Mouse (Mus musculus): ENCODE data around the gene Wdr34. TPM values are rescaled to one million over a fixed set of nuclear protein-coding genes. Genes with fewer than 3 reads are reported as not detected.

Wdr34 gene
- polyA plus RNA-seq, 1 experiment, result not detected

- Histone ChIP-seq H3K27ac (ENCODE audit: insufficient read depth, low read depth, low read length) (no peak overlapping the region), H3K4me3 (ENCODE audit: insufficient read depth, low read depth, low read length) (no peak overlapping the region), H3K4me1 (ENCODE audit: control insufficient read depth, insufficient read depth, low read length) (peaks cover 7% of the 10 kb centered on the region; the same call in 1 of the 2 replicates)
- TF ChIP-seq CTCF (IDR thresholded peaks at IDR 0.05; ENCODE audit: insufficient read depth, low read depth, low read length), result no peak
- TF ChIP-seq POLR2A (IDR thresholded peaks at IDR 0.05; ENCODE audit: insufficient read depth, low read depth, low read length), result no peak
- 79% methylated on average over 7 of the region's 7 CpGs for WGBS
These were observed 24.2 kb upstream of the Wdr34 start for GRCm38 (mm10) chr2:30072875-30073274.

- H3K27ac ChIP-seq (ENCODE audit: insufficient read depth, low read depth, low read length), result no peak overlapping the region
- no peak overlapping the region for H3K4me3 ChIP-seq (ENCODE audit: insufficient read depth, low read depth, low read length)
- WGBS, result 8% methylated on average over 7 of the region's 7 CpGs
- H3K4me1 ChIP-seq (ENCODE audit: control insufficient read depth, insufficient read depth, low read length), result peaks cover 7% of the 10 kb centered on the region
- TF ChIP-seq POLR2A (IDR thresholded peaks at IDR 0.05; ENCODE audit: insufficient read depth, low read depth, low read length) (no peak), CTCF (IDR thresholded peaks at IDR 0.05; ENCODE audit: insufficient read depth, low read depth, low read length) (no peak)
These were observed 19.3 kb upstream of the Wdr34 start for GRCm38 (mm10) chr2:30067962-30068361.

- Histone ChIP-seq H3K4me3 (ENCODE audit: insufficient read depth, low read depth, low read length) (peak overlapping the region; percentile 99), H3K4me1 (ENCODE audit: control insufficient read depth, insufficient read depth, low read length) (peaks cover 14% of the 10 kb centered on the region), H3K27ac (ENCODE audit: insufficient read depth, low read depth, low read length) (no peak overlapping the region)
- TF ChIP-seq CTCF (IDR thresholded peaks at IDR 0.05; ENCODE audit: insufficient read depth, low read depth, low read length) (no peak), POLR2A (IDR thresholded peaks at IDR 0.05; ENCODE audit: insufficient read depth, low read depth, low read length) (no peak)
- under 1% methylated on average over 53 of the region's 69 CpGs for WGBS
These were observed 18.6 kb upstream of the Wdr34 start for GRCm38 (mm10) chr2:30067031-30067888.

GRCm38 (mm10) chr2:30066046-30066901 is 17.6 kb upstream of the Wdr34 start:
- Histone ChIP-seq H3K4me3 (ENCODE audit: insufficient read depth, low read depth, low read length) (peak overlapping the region; percentile 99), H3K4me1 (ENCODE audit: control insufficient read depth, insufficient read depth, low read length) (peaks cover 23% of the 10 kb centered on the region), H3K27ac (ENCODE audit: insufficient read depth, low read depth, low read length) (peak overlapping the region; percentile 96)
- TF ChIP-seq POLR2A (IDR thresholded peaks at IDR 0.05; ENCODE audit: insufficient read depth, low read depth, low read length) (peak; percentile 51), CTCF (IDR thresholded peaks at IDR 0.05; ENCODE audit: insufficient read depth, low read depth, low read length) (no peak)
- 2% methylated on average over 93 of the region's 101 CpGs for WGBS

GRCm38 (mm10) chr2:30064298-30064697 is 15.6 kb upstream of the Wdr34 start:
- TF ChIP-seq POLR2A (IDR thresholded peaks at IDR 0.05; ENCODE audit: insufficient read depth, low read depth, low read length) (no peak), CTCF (IDR thresholded peaks at IDR 0.05; ENCODE audit: insufficient read depth, low read depth, low read length) (no peak)
- Histone ChIP-seq H3K27ac (ENCODE audit: insufficient read depth, low read depth, low read length) (no peak overlapping the region), H3K4me1 (ENCODE audit: control insufficient read depth, insufficient read depth, low read length) (peaks cover 23% of the 10 kb centered on the region), H3K4me3 (ENCODE audit: insufficient read depth, low read depth, low read length) (no peak overlapping the region)
- 60% methylated on average over 3 of the region's 3 CpGs for WGBS

- H3K4me1 ChIP-seq (ENCODE audit: control insufficient read depth, insufficient read depth, low read length), result peaks cover 23% of the 10 kb centered on the region
- WGBS, result 42% methylated on average over 3 of the region's 3 CpGs
- no peak overlapping the region for H3K4me3 ChIP-seq (ENCODE audit: insufficient read depth, low read depth, low read length)
- H3K27ac ChIP-seq (ENCODE audit: insufficient read depth, low read depth, low read length), result no peak overlapping the region
- TF ChIP-seq CTCF (IDR thresholded peaks at IDR 0.05; ENCODE audit: insufficient read depth, low read depth, low read length), result no peak
- TF ChIP-seq POLR2A (IDR thresholded peaks at IDR 0.05; ENCODE audit: insufficient read depth, low read depth, low read length), result no peak
These were observed 15.1 kb upstream of the Wdr34 start for GRCm38 (mm10) chr2:30063791-30064190.

GRCm38 (mm10) chr2:30063235-30063634 is 14.6 kb upstream of the Wdr34 start:
- no peak for TF ChIP-seq CTCF (IDR thresholded peaks at IDR 0.05; ENCODE audit: insufficient read depth, low read depth, low read length)
- no peak for TF ChIP-seq POLR2A (IDR thresholded peaks at IDR 0.05; ENCODE audit: insufficient read depth, low read depth, low read length)
- Histone ChIP-seq H3K4me1 (ENCODE audit: control insufficient read depth, insufficient read depth, low read length) (peaks cover 23% of the 10 kb centered on the region), H3K4me3 (ENCODE audit: insufficient read depth, low read depth, low read length) (peak overlapping the region; percentile 59), H3K27ac (ENCODE audit: insufficient read depth, low read depth, low read length) (0 out of 2 replicates have a peak overlapping the region, but pooled peaks have one; percentile 63)
- 38% methylated on average over 8 of the region's 8 CpGs for WGBS

- TF ChIP-seq CTCF (IDR thresholded peaks at IDR 0.05; ENCODE audit: insufficient read depth, low read depth, low read length) (0 out of 2 replicates have a peak, but pooled peaks have one; percentile 3), POLR2A (IDR thresholded peaks at IDR 0.05; ENCODE audit: insufficient read depth, low read depth, low read length) (no peak)
- Histone ChIP-seq H3K27ac (ENCODE audit: insufficient read depth, low read depth, low read length) (peak overlapping the region; percentile 63; the same call in 1 of the 2 replicates), H3K4me1 (ENCODE audit: control insufficient read depth, insufficient read depth, low read length) (peaks cover 23% of the 10 kb centered on the region), H3K4me3 (ENCODE audit: insufficient read depth, low read depth, low read length) (peak overlapping the region; percentile 59)
- 3% methylated on average over 40 of the region's 40 CpGs for WGBS
These were observed 13.8 kb upstream of the Wdr34 start for GRCm38 (mm10) chr2:30062249-30063093.

All from olfactory bulb, adult 2 months (tissue).